Mouse (Mus musculus) heart, embryonic 16.5 days (tissue): ENCODE data around the gene Specc1. TPM values are rescaled to one million over a fixed set of nuclear protein-coding genes. Genes with fewer than 3 reads are reported as not detected.

Experiments
- ATAC-seq: fragments of 200-750 bp; cut with Nextera tagmentation; replicated peaks from 2 replicates; pipeline ENCODE4 v1.8.0; 2017; ENCODE audit warnings: moderate number of reproducible peaks; ENCODE audit not compliant: insufficient read depth, low FRiP score; ENCODE audit errors: extremely low read depth
- H3K27ac ChIP-seq: fragments of 300-500 bp; sonication (generic); 2 replicates; pipeline ENCODE4 v1.5.1; 2014; ENCODE audit warnings: mild to moderate bottlenecking, low read length, control low read depth, moderate library complexity
- H3K27me3 ChIP-seq: fragments of 300-500 bp; sonication (generic); 2 replicates; pipeline ENCODE4 v1.6.1; 2014; ENCODE audit warnings: low read length, mixed read lengths; ENCODE audit not compliant: control insufficient read depth, insufficient read depth
- H3K36me3 ChIP-seq: fragments of 300-500 bp; sonication (generic); 2 replicates; pipeline ENCODE4 v1.6.1; 2014; ENCODE audit not compliant: control insufficient read depth, insufficient read depth
- H3K4me1 ChIP-seq: fragments of 300-500 bp; sonication (generic); 2 replicates; pipeline ENCODE4 v1.6.1; 2014; ENCODE audit warnings: low read length, mixed read lengths; ENCODE audit not compliant: control insufficient read depth, insufficient read depth
- H3K4me2 ChIP-seq: fragments of 300-500 bp; sonication (generic); 2 replicates; pipeline ENCODE4 v1.6.1; 2014; ENCODE audit warnings: low read depth, mild to moderate bottlenecking, control low read depth, low read length
- H3K4me3 ChIP-seq: fragments of 300-500 bp; sonication (generic); 2 replicates; pipeline ENCODE4 v1.5.1; 2014; ENCODE audit warnings: mild to moderate bottlenecking, control low read depth, low read length
- H3K9ac ChIP-seq: fragments of 300-500 bp; sonication (generic); 2 replicates; pipeline ENCODE4 v1.6.1; 2014; ENCODE audit warnings: low read length, control low read depth
- H3K9me3 ChIP-seq: fragments of 300-500 bp; sonication (generic); replicated peaks from 2 replicates; pipeline ENCODE4 v1.6.1; 2016; ENCODE audit warnings: low read length; ENCODE audit not compliant: control insufficient read depth
- WGBS: fragments of 180-500 bp; shearing (Covaris S2); extraction: QIAGEN DNeasy Blood & Tissue Kit; methylation state at CpG from one replicate; pipeline ENCODE4 v1.1.7; 2014; 5-methylcytosine and 5-hydroxymethylcytosine counted together
- polyA plus RNA-seq: library from polyadenylated mRNA; unstranded; fragments of >200 nt; fragmentation: Nextera tagmentation; extraction: Ambion mirVana; gene quantifications from 2 replicates; pipeline ENCODE4 v1.2.1, GENCODE M21; 2015

Specc1 gene
- polyA plus RNA-seq, 1 experiment from 2014 or later: 9.3 TPM

GRCm38 (mm10) chr11:62269097-62269496 is 312.5 kb downstream of the Specc1 start:
- no peaks in the 10 kb centered on the region for H3K36me3 ChIP-seq
- ATAC-seq: no peak
- no peaks in the 10 kb centered on the region for H3K4me1 ChIP-seq
- no peak overlapping the region for H3K4me3 ChIP-seq
- no peak overlapping the region for H3K27ac ChIP-seq
- no peak overlapping the region for H3K4me2 ChIP-seq
- no peak overlapping the region for H3K9ac ChIP-seq
- no peaks in the 10 kb centered on the region for H3K27me3 ChIP-seq
- no peaks in the 10 kb centered on the region for H3K9me3 ChIP-seq
- WGBS: 65% methylated on average over 12 of the region's 12 CpGs

- Histone ChIP-seq H3K9ac (no peak overlapping the region), H3K4me2 (no peak overlapping the region), H3K4me1 (no peaks in the 10 kb centered on the region), H3K27ac (no peak overlapping the region), H3K9me3 (no peaks in the 10 kb centered on the region), H3K36me3 (no peaks in the 10 kb centered on the region), H3K4me3 (no peak overlapping the region), H3K27me3 (no peaks in the 10 kb centered on the region)
- no peak for ATAC-seq
- WGBS: 57% methylated on average over 5 of the region's 5 CpGs
Observed at GRCm38 (mm10) chr11:62270851-62271250, 314.3 kb downstream of the Specc1 start.

Other genes with a start within 250 kb of the Specc1 start
- 0.11 TPM in 1 of 2 replicates, not detected in the other for gene Slc5a10, start 235.9 kb upstream of the Specc1 start, polyA plus RNA-seq
- 14.0 and 17.7 TPM in 2 replicates for gene Prpsap2, start 194.7 kb upstream of the Specc1 start, polyA plus RNA-seq
- gene Ulk2, start 101.7 kb upstream of the Specc1 start, polyA plus RNA-seq: 11.4 and 11.9 TPM in 2 replicates
- 14.1 and 14.5 TPM in 2 replicates for gene Akap10, start 26.5 kb upstream of the Specc1 start, polyA plus RNA-seq